Mouse (Mus musculus) olfactory bulb, adult 2 months (tissue): Measurements from ENCODE around the gene Zfp280b.

ENCODE experiments used
- CTCF ChIP-seq: fragments of 200-500 bp; IDR thresholded peaks from 2 replicates; pipeline ENCODE4 v1.5.1; 2012; ENCODE audit warnings: low read depth, mild to moderate bottlenecking, low read length, moderate library complexity; ENCODE audit not compliant: insufficient read depth
- POLR2A ChIP-seq: fragments of 200-500 bp; IDR thresholded peaks from 2 replicates; pipeline ENCODE4 v1.6.1; 2012; ENCODE audit warnings: mild to moderate bottlenecking, low read depth, low read length, moderate library complexity; ENCODE audit not compliant: insufficient read depth

DNA sequence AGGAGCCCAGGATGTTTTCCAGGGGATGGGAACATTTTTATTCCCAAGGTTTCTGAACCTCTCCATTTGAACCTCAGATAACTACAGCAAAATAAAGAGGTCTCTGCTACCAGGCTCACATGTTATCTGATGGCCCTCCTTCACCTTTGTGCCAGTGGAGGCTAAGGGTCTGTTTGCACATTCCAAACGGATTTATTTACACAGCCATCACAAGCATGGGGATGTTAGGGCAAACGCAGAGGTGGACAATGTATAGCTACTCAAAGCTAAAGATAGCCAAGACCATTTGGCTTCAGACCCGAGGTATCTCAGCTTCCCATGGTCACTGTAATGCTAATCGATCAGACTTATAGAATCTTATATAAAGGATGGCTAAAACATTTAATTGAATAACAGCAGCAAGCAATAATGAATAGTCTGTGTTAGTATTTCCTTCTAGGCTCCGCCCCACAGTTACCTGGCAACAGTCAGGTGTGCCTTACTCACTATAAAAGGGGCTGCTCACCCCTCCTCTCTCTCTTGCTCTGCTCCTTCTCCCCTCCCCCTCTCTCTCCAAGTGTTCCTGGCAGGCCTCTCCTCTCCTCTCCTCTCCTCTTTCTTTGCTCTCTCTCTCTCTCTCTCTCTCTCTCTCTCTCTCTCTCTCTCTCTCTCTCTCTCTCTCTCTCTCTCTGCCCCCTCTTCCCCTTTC, 14.9 kb downstream of the Zfp280b start:
- no peak for TF ChIP-seq CTCF
- TF ChIP-seq POLR2A, result no peak
